Mouse (Mus musculus) gastrocnemius, adult 8-10 months (tissue): Measurements from ENCODE around the gene Slc17a6. TPM values are rescaled to one million over a fixed set of nuclear protein-coding genes. Genes with fewer than 3 reads are reported as not detected.
"Not testable (repeated sequence)": the region's sequence is repeated elsewhere in the genome, so short reads cannot be mapped to it uniquely, and the experiment has no call there.

Source experiments
- DNase-seq, 2 experiments: peaks; one replicate each; pipeline ENCODE4 v3.0.0; 2022; ENCODE audit warnings: low spot score in 2 of 2
- total RNA-seq, 4 experiments: library from RNA; stranded (reverse); gene quantifications; 2 replicates each; pipeline ENCODE4 v1.2.4; 2022

Gene Slc17a6
- total RNA-seq, 4 experiments from 2014 or later = not detected

- no peak for DNase-seq
These were observed 71.9 kb downstream of the Slc17a6 start for GRCm38 (mm10) chr7:51693539-51694217.

GRCm38 (mm10) chr7:51694452-51694851 is 72.6 kb downstream of the Slc17a6 start:
- no peak for DNase-seq

GRCm38 (mm10) chr7:51709508-51709907 is 87.7 kb downstream of the Slc17a6 start:
- no peak for DNase-seq

- not testable (repeated sequence) for DNase-seq
These were observed 88.5 kb downstream of the Slc17a6 start for GRCm38 (mm10) chr7:51710346-51710745.

- DNase-seq = no peak
These were observed 94.0 kb downstream of the Slc17a6 start for GRCm38 (mm10) chr7:51715771-51716170.

Other genes with a start within 250 kb of the Slc17a6 start
- 100 to 1,000 TPM in 2 of 4 experiments, 10 to 100 TPM in 2; 85.7 to 139 (median 108) TPM for gene Ano5, start 111.0 kb upstream of the Slc17a6 start, total RNA-seq
- 1 to 10 TPM; 3.0 to 5.3 (median 3.2) TPM for gene Gas2, start 240.0 kb downstream of the Slc17a6 start, total RNA-seq
- 1 to 10 TPM in 3 of 4 experiments, under 1 TPM in 1; 0.89 to 2.2 (median 1.4) TPM for gene Fancf, start 240.3 kb downstream of the Slc17a6 start, total RNA-seq